Mouse (Mus musculus) midbrain, embryonic 14.5 days (tissue): Measurements from ENCODE around the gene Ccdc88a. TPM values are rescaled to one million over a fixed set of nuclear protein-coding genes. Genes with fewer than 3 reads are reported as not detected.

Experiments
- ATAC-seq: fragments of 200-750 bp; cut with Nextera tagmentation; 2 replicates; pipeline ENCODE4 v1.8.0; 2017; ENCODE audit warnings: moderate number of reproducible peaks, moderate library complexity; ENCODE audit not compliant: low FRiP score, low TSS enrichment
- DNase-seq: peaks from one replicate; pipeline ENCODE4 v3.0.0-alpha.2; 2015
- H3K27ac ChIP-seq: fragments of 300-500 bp; sonication (generic); replicated peaks from 2 replicates; pipeline ENCODE4 v1.5.1; 2014; ENCODE audit warnings: mild to moderate bottlenecking, low read depth, low read length, moderate library complexity
- H3K27me3 ChIP-seq: fragments of 300-500 bp; sonication (generic); 2 replicates; pipeline ENCODE4 v1.6.1; 2014; ENCODE audit warnings: low read length, control low read depth, mixed read lengths; ENCODE audit not compliant: control insufficient read depth, insufficient read depth
- H3K36me3 ChIP-seq: fragments of 300-500 bp; sonication (generic); 2 replicates; pipeline ENCODE4 v1.6.1; 2014; ENCODE audit warnings: low read length, control low read depth; ENCODE audit not compliant: control insufficient read depth, insufficient read depth
- H3K4me1 ChIP-seq: fragments of 300-500 bp; sonication (generic); 2 replicates; pipeline ENCODE4 v1.6.1; 2014; ENCODE audit warnings: mild to moderate bottlenecking, antibody characterized with exemption, low read length, control low read depth; ENCODE audit not compliant: control insufficient read depth, insufficient read depth
- H3K4me2 ChIP-seq: fragments of 300-500 bp; sonication (generic); 2 replicates; pipeline ENCODE4 v1.6.1; 2014; ENCODE audit warnings: mild to moderate bottlenecking, low read length, moderate library complexity
- H3K4me3 ChIP-seq: fragments of 300-500 bp; sonication (generic); replicated peaks from 2 replicates; pipeline ENCODE4 v1.5.1; 2014; ENCODE audit warnings: low read depth, low read length
- H3K9ac ChIP-seq: fragments of 300-500 bp; sonication (generic); replicated peaks from 2 replicates; pipeline ENCODE4 v1.6.1; 2014; ENCODE audit warnings: mild to moderate bottlenecking, low read length, moderate library complexity
- H3K9me3 ChIP-seq: fragments of 300-500 bp; sonication (generic); 2 replicates; pipeline ENCODE4 v1.6.1; 2016; ENCODE audit warnings: low read length, control low read depth, mixed read lengths; ENCODE audit not compliant: control insufficient read depth
- WGBS: fragments of 180-500 bp; shearing (Covaris S2); extraction: QIAGEN DNeasy Blood & Tissue Kit; methylation state at CpG from one replicate; pipeline ENCODE4 v1.1.7; 2014; 5-methylcytosine and 5-hydroxymethylcytosine counted together
- polyA plus RNA-seq: library from polyadenylated mRNA; unstranded; fragments of >200 nt; fragmentation: Nextera tagmentation; extraction: Ambion mirVana; gene quantifications from 2 replicates; pipeline ENCODE4 v1.2.1, GENCODE M21; 2014

Ccdc88a gene
- polyA plus RNA-seq, 1 experiment from 2014 or later: 73.3 TPM

GRCm38 (mm10) chr11:29373050-29373395 lies 435 bp upstream of the Ccdc88a start:
- peak overlapping the region; percentile 99 for H3K27ac ChIP-seq
- peak overlapping the region; percentile 96 for H3K4me3 ChIP-seq
- H3K4me1 ChIP-seq: peaks cover 17% of the 10 kb centered on the region
- no peaks in the 10 kb centered on the region for H3K9me3 ChIP-seq
- peak overlapping the region; percentile 97 for H3K9ac ChIP-seq
- DNase-seq: no peak
- peak overlapping the region; percentile 61 for H3K4me2 ChIP-seq
- no peaks in the 10 kb centered on the region for H3K27me3 ChIP-seq
- ATAC-seq: no peak
- WGBS: 2% methylated on average over 11 of the region's 11 CpGs
- no peaks in the 10 kb centered on the region for H3K36me3 ChIP-seq

- H3K4me1 ChIP-seq: peaks cover 17% of the 10 kb centered on the region
- no peaks in the 10 kb centered on the region for H3K36me3 ChIP-seq
- no peaks in the 10 kb centered on the region for H3K9me3 ChIP-seq
- H3K27ac ChIP-seq: peak overlapping the region; percentile 99
- DNase-seq (no peak), ATAC-seq (peak; percentile 5; the same call in 1 of the 2 replicates)
- H3K27me3 ChIP-seq: no peaks in the 10 kb centered on the region
- peak overlapping the region; percentile 61 for H3K4me2 ChIP-seq
- H3K4me3 ChIP-seq: peak overlapping the region; percentile 96
- under 1% methylated on average over 8 of the region's 8 CpGs for WGBS
- peak overlapping the region; percentile 97 for H3K9ac ChIP-seq
Measured at GRCm38 (mm10) chr11:29374274-29374656, 807 bp downstream of the Ccdc88a start.

- Histone ChIP-seq H3K4me1 (peaks cover 17% of the 10 kb centered on the region), H3K27me3 (no peaks in the 10 kb centered on the region), H3K36me3 (no peaks in the 10 kb centered on the region), H3K27ac (no peak overlapping the region), H3K4me2 (peak overlapping the region; percentile 87), H3K9me3 (no peaks in the 10 kb centered on the region), H3K4me3 (peak overlapping the region; percentile 22; the same call in 1 of the 2 replicates), H3K9ac (no peak overlapping the region)
- ATAC-seq: no peak
- DNase-seq: no peak
- 94% methylated on average over 2 of the region's 2 CpGs for WGBS
Measured at GRCm38 (mm10) chr11:29376635-29377034, 3.2 kb downstream of the Ccdc88a start.

GRCm38 (mm10) chr11:29378751-29379150 lies 5.3 kb downstream of the Ccdc88a start:
- H3K36me3 ChIP-seq: no peaks in the 10 kb centered on the region
- H3K27ac ChIP-seq: no peak overlapping the region
- no peaks in the 10 kb centered on the region for H3K9me3 ChIP-seq
- 94% methylated on average over 1 of the region's 1 CpGs for WGBS
- H3K4me3 ChIP-seq: no peak overlapping the region
- DNase-seq (no peak), ATAC-seq (no peak)
- H3K9ac ChIP-seq: no peak overlapping the region
- H3K4me2 ChIP-seq: no peak overlapping the region
- H3K4me1 ChIP-seq: peaks cover 17% of the 10 kb centered on the region
- no peaks in the 10 kb centered on the region for H3K27me3 ChIP-seq

GRCm38 (mm10) chr11:29383493-29383892 lies 10.0 kb downstream of the Ccdc88a start:
- WGBS: 86% methylated on average over 2 of the region's 2 CpGs
- H3K4me3 ChIP-seq: no peak overlapping the region
- no peaks in the 10 kb centered on the region for H3K36me3 ChIP-seq
- DNase-seq: no peak
- no peak overlapping the region for H3K9ac ChIP-seq
- no peaks in the 10 kb centered on the region for H3K4me1 ChIP-seq
- ATAC-seq: no peak
- H3K27ac ChIP-seq: no peak overlapping the region
- no peaks in the 10 kb centered on the region for H3K27me3 ChIP-seq
- H3K4me2 ChIP-seq: no peak overlapping the region
- no peaks in the 10 kb centered on the region for H3K9me3 ChIP-seq

GRCm38 (mm10) chr11:29384001-29384400 lies 10.5 kb downstream of the Ccdc88a start:
- Histone ChIP-seq H3K27me3 (no peaks in the 10 kb centered on the region), H3K27ac (no peak overlapping the region), H3K4me3 (no peak overlapping the region), H3K9me3 (no peaks in the 10 kb centered on the region), H3K4me2 (no peak overlapping the region), H3K9ac (no peak overlapping the region), H3K4me1 (no peaks in the 10 kb centered on the region), H3K36me3 (no peaks in the 10 kb centered on the region)
- WGBS: 89% methylated on average over 1 of the region's 1 CpGs
- DNase-seq (no peak), ATAC-seq (no peak)

- H3K4me3 ChIP-seq: no peak overlapping the region
- no peaks in the 10 kb centered on the region for H3K36me3 ChIP-seq
- no peaks in the 10 kb centered on the region for H3K27me3 ChIP-seq
- H3K9me3 ChIP-seq: no peaks in the 10 kb centered on the region
- H3K4me1 ChIP-seq: no peaks in the 10 kb centered on the region
- no peak for DNase-seq
- 80% methylated on average over 3 of the region's 3 CpGs for WGBS
- no peak overlapping the region for H3K4me2 ChIP-seq
- H3K9ac ChIP-seq: no peak overlapping the region
- ATAC-seq: no peak
- no peak overlapping the region for H3K27ac ChIP-seq
Measured at GRCm38 (mm10) chr11:29384617-29385016, 11.2 kb downstream of the Ccdc88a start.

GRCm38 (mm10) chr11:29389913-29390312 lies 16.5 kb downstream of the Ccdc88a start:
- H3K9me3 ChIP-seq: no peaks in the 10 kb centered on the region
- H3K27ac ChIP-seq: no peak overlapping the region
- H3K4me3 ChIP-seq: no peak overlapping the region
- no peak overlapping the region for H3K4me2 ChIP-seq
- no peak overlapping the region for H3K9ac ChIP-seq
- no peaks in the 10 kb centered on the region for H3K27me3 ChIP-seq
- ATAC-seq (no peak), DNase-seq (peak; percentile 8)
- 20% methylated on average over 4 of the region's 4 CpGs for WGBS
- H3K4me1 ChIP-seq: no peaks in the 10 kb centered on the region
- no peaks in the 10 kb centered on the region for H3K36me3 ChIP-seq

- no peak for ATAC-seq
- H3K27ac ChIP-seq: no peak overlapping the region
- H3K9ac ChIP-seq: no peak overlapping the region
- no peak for DNase-seq
- H3K27me3 ChIP-seq: no peaks in the 10 kb centered on the region
- no peaks in the 10 kb centered on the region for H3K9me3 ChIP-seq
- H3K4me3 ChIP-seq: no peak overlapping the region
- WGBS: 98% methylated on average over 3 of the region's 3 CpGs
- no peak overlapping the region for H3K4me2 ChIP-seq
- no peaks in the 10 kb centered on the region for H3K4me1 ChIP-seq
- H3K36me3 ChIP-seq: no peaks in the 10 kb centered on the region
Measured at GRCm38 (mm10) chr11:29395135-29395746, 21.8 kb downstream of the Ccdc88a start.
